Mouse (Mus musculus): Measurements from ENCODE around the gene Upk2.

DNA sequence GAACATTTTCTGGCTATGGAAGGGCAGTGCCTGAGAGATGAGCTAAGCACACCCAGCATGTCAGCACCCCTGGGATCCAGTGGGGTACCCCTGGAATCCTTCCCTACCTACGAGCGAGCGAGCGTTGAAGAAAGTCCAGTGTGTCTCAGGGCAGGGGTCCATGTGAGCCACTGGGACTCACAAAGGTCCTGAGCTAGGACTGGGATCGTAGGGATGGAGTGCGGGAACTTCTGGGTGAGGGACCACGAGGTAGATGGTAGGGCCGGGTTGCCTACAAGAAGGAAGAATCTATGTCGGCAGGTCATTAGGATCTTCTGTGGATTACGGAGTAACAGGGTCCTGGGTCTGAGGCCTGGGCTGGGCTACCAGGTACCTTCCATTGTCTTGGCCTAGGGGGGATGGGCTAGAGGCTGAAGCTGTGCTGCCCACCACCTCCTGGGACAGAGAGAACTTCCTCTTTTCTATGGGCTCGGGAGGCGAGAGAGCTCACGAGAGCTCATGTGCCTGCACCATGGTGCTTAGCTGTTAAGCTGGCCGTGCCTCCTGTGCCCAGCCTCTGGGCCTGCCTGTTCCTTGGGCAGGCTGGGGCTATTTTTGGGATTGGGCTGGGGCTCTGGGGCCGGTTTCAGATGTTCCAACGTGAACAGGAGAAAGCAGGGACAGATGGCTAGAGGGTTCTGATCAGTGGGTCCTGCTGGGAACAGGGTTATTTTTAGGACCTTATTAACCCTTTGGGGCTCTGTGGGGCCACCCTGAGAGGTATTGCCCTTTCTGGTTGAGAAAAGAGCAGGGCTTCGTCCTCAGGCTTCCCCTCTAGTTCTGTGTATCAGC, 38.1 kb upstream of the Upk2 start:
- TF ChIP-seq CTCF (IDR thresholded peaks at IDR 0.05; ENCODE audit: low read depth) (no peak), EP300 (IDR thresholded peaks at IDR 0.05; ENCODE audit: low read depth) (no peak)
